Mouse (Mus musculus) frontal cortex, adult 2 months (tissue): ENCODE measurements around the gene Ddc. TPM values are rescaled to one million over a fixed set of nuclear protein-coding genes. Genes with fewer than 3 reads are reported as not detected.

Source experiments
- DNase-seq, 2 experiments: peaks; one replicate each; pipeline ENCODE4 v3.0.0; 2022; ENCODE audit warnings: low spot score in 1 of 2; ENCODE audit errors: extremely low spot score in 1 of 2
- polyA plus RNA-seq: library from polyadenylated mRNA; depleted of rRNA; stranded (reverse); fragments of >200 nt; gene quantifications from 2 replicates; pipeline ENCODE4 v1.2.3, GENCODE M21; 2012

The Ddc gene
- polyA plus RNA-seq, 1 experiment = 9.4 TPM

- no peak for DNase-seq
Observed at GRCm38 (mm10) chr11:11850476-11851267, 47.3 kb downstream of the Ddc start.

- DNase-seq = no peak
Observed at GRCm38 (mm10) chr11:11849513-11850311, 48.2 kb downstream of the Ddc start.

- DNase-seq = no peak
Observed at GRCm38 (mm10) chr11:11848467-11848866, 49.5 kb downstream of the Ddc start.

GRCm38 (mm10) chr11:11845044-11845443 lies 52.9 kb downstream of the Ddc start:
- no peak for DNase-seq

- no peak for DNase-seq
Observed at GRCm38 (mm10) chr11:11844367-11844971, 53.5 kb downstream of the Ddc start.

GRCm38 (mm10) chr11:11841590-11841989 lies 56.4 kb downstream of the Ddc start:
- DNase-seq = no peak

- DNase-seq = no peak
Observed at GRCm38 (mm10) chr11:11840746-11841145, 57.2 kb downstream of the Ddc start.

- no peak for DNase-seq
Observed at GRCm38 (mm10) chr11:11839874-11840273, 58.1 kb downstream of the Ddc start.

GRCm38 (mm10) chr11:11837384-11837783 lies 60.6 kb downstream of the Ddc start:
- DNase-seq = no peak

GRCm38 (mm10) chr11:11836713-11837370 lies 61.1 kb downstream of the Ddc start:
- no peak for DNase-seq

- DNase-seq = no peak
Observed at GRCm38 (mm10) chr11:11836262-11836661, 61.7 kb downstream of the Ddc start.

GRCm38 (mm10) chr11:11835791-11836190 lies 62.2 kb downstream of the Ddc start:
- DNase-seq = no peak

- no peak for DNase-seq
Observed at GRCm38 (mm10) chr11:11835361-11835760, 62.6 kb downstream of the Ddc start.

- no peak for DNase-seq
Observed at GRCm38 (mm10) chr11:11833100-11833499, 64.8 kb downstream of the Ddc start.

GRCm38 (mm10) chr11:11832755-11833084 lies 65.2 kb downstream of the Ddc start:
- no peak for DNase-seq

GRCm38 (mm10) chr11:11831940-11832754 lies 65.8 kb downstream of the Ddc start:
- DNase-seq = no peak

- no peak for DNase-seq
Observed at GRCm38 (mm10) chr11:11831526-11831925, 66.4 kb downstream of the Ddc start.

GRCm38 (mm10) chr11:11830884-11831495 lies 67.0 kb downstream of the Ddc start:
- no peak for DNase-seq

- no peak for DNase-seq
Observed at GRCm38 (mm10) chr11:11829161-11830000, 68.6 kb downstream of the Ddc start.
